Mouse (Mus musculus) midbrain, embryonic 12.5 days (tissue): ENCODE measurements around the gene Gm49450. TPM values are rescaled to one million over a fixed set of nuclear protein-coding genes. Genes with fewer than 3 reads are reported as not detected.
A peak's percentile ranks its signal among the peaks of the same experiment; 100 is the strongest.

Experiments used
- ATAC-seq: fragments of 200-750 bp; cut with Nextera tagmentation; 2 replicates; pipeline ENCODE4 v1.8.0; 2017; ENCODE audit warnings: low read depth, moderate TSS enrichment, moderate library complexity; ENCODE audit not compliant: low FRiP score
- H3K27ac ChIP-seq: fragments of 300-500 bp; sonication (generic); replicated peaks from 2 replicates; pipeline ENCODE4 v1.5.1; 2016; ENCODE audit warnings: mild to moderate bottlenecking
- H3K27me3 ChIP-seq: fragments of 300-500 bp; sonication (generic); 2 replicates; pipeline ENCODE4 v1.6.1; 2016; ENCODE audit warnings: mild to moderate bottlenecking
- H3K36me3 ChIP-seq: fragments of 300-500 bp; sonication (generic); 2 replicates; pipeline ENCODE4 v1.6.1; 2016
- H3K4me1 ChIP-seq: fragments of 300-500 bp; sonication (generic); 2 replicates; pipeline ENCODE4 v1.6.1; 2016
- H3K4me2 ChIP-seq: fragments of 300-500 bp; sonication (generic); replicated peaks from 2 replicates; pipeline ENCODE4 v1.6.1; 2016; ENCODE audit warnings: mild to moderate bottlenecking, moderate library complexity
- H3K4me3 ChIP-seq: fragments of 300-500 bp; sonication (generic); 2 replicates; pipeline ENCODE4 v1.5.1; 2016; ENCODE audit warnings: mild to moderate bottlenecking
- H3K9ac ChIP-seq: fragments of 300-500 bp; sonication (generic); replicated peaks from 2 replicates; pipeline ENCODE4 v1.6.1; 2016; ENCODE audit warnings: mild to moderate bottlenecking, moderate library complexity
- H3K9me3 ChIP-seq: fragments of 300-500 bp; sonication (generic); 2 replicates; pipeline ENCODE4 v1.6.1; 2016; ENCODE audit warnings: mild to moderate bottlenecking
- WGBS: fragments of 180-500 bp; shearing (Covaris S2); methylation state at CpG from one replicate; pipeline ENCODE4 v1.1.7; 2016; 5-methylcytosine and 5-hydroxymethylcytosine counted together
- polyA plus RNA-seq: library from polyadenylated mRNA; unstranded; fragments of >200 nt; fragmentation: Nextera tagmentation; extraction: Ambion mirVana; gene quantifications from 2 replicates; pipeline ENCODE4 v1.2.1, GENCODE M21; 2016

The Gm49450 gene
- polyA plus RNA-seq: not detected in 2 replicates

GRCm38 (mm10) chr15:98953401-98954356 lies at the start of gene Gm49450, which contains the start of gene Tuba1a:
Gene Gm49450, minus strand, starts transcription at chr15:98953551.
Gene Tuba1a, minus strand, starts transcription at chr15:98953703.
- no peaks in the 10 kb centered on the region for H3K9me3 ChIP-seq
- H3K9ac ChIP-seq: peak within 1 kb of the TSS; percentile 99
- no peaks in the 10 kb centered on the region for H3K27me3 ChIP-seq
- H3K27ac ChIP-seq: peak within 1 kb of the TSS; percentile 98
- H3K36me3 ChIP-seq: peaks cover 13% of the 10 kb centered on the region
- peaks cover 26% of the 10 kb centered on the region for H3K4me1 ChIP-seq
- ATAC-seq: peak; percentile 98
- WGBS: 2% methylated on average over 28 of the region's 28 CpGs
- peak within 1 kb of the TSS; percentile 82 for H3K4me3 ChIP-seq
- peak within 1 kb of the TSS; percentile 62 for H3K4me2 ChIP-seq

- Histone ChIP-seq H3K36me3 (no peaks in the 10 kb centered on the region), H3K4me1 (peaks cover 22% of the 10 kb centered on the region), H3K4me2 (peak overlapping the region; percentile 42), H3K27ac (no peak overlapping the region), H3K9ac (peak overlapping the region; percentile 41; the same call in 1 of the 2 replicates), H3K27me3 (peaks cover 11% of the 10 kb centered on the region), H3K9me3 (no peaks in the 10 kb centered on the region), H3K4me3 (0 out of 2 replicates have a peak overlapping the region, but pooled peaks have one; percentile 9)
- peak; percentile 58; the same call in 1 of the 2 replicates for ATAC-seq
- 19% methylated on average over 17 of the region's 17 CpGs for WGBS
Observed at GRCm38 (mm10) chr15:99001451-99001931, 48.1 kb upstream of the Gm49450 start.

GRCm38 (mm10) chr15:99000535-99001283 lies 47.4 kb upstream of the Gm49450 start:
- H3K36me3 ChIP-seq: no peaks in the 10 kb centered on the region
- peak overlapping the region; percentile 42 for H3K4me2 ChIP-seq
- no peak overlapping the region for H3K4me3 ChIP-seq
- H3K4me1 ChIP-seq: peaks cover 22% of the 10 kb centered on the region
- 39% methylated on average over 14 of the region's 14 CpGs for WGBS
- ATAC-seq: no peak
- H3K27me3 ChIP-seq: peaks cover 11% of the 10 kb centered on the region
- H3K27ac ChIP-seq: 0 out of 2 replicates have a peak overlapping the region, but pooled peaks have one; percentile 22
- H3K9me3 ChIP-seq: no peaks in the 10 kb centered on the region
- peak overlapping the region; percentile 41; the same call in 1 of the 2 replicates for H3K9ac ChIP-seq

DNA sequence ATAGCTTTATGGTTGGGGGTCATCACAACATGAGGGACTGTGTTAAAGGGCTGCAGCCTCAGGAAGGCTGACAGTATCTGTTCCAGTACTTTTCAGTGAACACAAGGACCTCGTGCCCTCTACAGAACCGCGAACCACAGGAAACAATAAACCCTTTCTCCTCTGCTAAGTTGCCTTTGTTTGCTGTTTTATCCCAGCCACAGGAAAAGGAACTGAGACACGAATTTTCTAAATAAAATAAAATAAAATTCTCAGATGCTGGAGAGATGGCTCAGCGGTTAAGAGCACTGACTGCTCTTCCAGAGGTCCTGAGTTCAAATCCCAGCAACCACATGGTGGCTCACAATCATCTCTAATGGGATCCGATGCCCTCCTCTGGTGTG lies 45.4 kb upstream of the Gm49450 start:
- no peak for ATAC-seq
- H3K4me2 ChIP-seq: no peak overlapping the region
- no peaks in the 10 kb centered on the region for H3K9me3 ChIP-seq
- H3K27ac ChIP-seq: no peak overlapping the region
- peaks cover 22% of the 10 kb centered on the region for H3K4me1 ChIP-seq
- H3K4me3 ChIP-seq: no peak overlapping the region
- H3K27me3 ChIP-seq: peaks cover 11% of the 10 kb centered on the region
- no peak overlapping the region for H3K9ac ChIP-seq
- 43% methylated on average over 6 of the region's 6 CpGs for WGBS
- no peaks in the 10 kb centered on the region for H3K36me3 ChIP-seq

DNA sequence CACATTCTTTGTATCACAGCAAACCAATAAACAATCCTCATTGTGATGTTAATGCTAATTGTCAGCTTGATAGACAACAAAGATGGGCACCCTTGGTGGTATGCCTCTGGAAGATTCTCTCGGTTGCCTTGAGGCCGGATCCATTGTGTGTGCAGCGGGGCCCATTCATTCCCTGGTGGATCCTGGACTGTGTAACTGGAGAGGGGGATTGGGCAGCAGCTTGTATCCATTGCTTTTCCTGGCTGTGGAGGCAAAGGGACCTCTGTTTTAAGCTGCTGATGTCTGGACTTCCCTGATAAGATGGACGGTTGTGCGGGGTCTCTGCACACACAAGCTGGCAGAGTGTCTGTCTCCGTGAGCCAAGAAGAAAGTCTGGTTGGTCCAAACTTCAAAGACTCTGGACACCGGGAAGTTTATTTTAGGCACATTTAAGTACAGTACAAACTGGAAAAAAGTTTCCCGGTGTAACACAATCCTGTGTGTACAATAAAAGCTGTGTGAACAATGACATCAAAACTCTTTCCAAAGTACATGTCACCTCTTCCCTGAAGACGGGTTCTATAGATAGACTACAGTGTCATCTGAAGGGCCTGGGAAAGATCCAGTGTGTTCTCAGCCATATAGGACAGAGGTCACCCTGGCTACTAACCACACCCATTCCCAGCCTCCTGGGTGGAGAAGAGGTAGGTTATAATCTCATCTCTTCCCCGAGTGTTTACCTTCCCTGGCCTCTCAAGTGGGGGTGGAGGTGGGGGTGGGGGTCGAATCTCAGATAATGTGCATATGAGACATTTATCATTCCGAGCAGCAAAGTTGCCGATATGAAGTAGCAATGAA lies 44.8 kb upstream of the Gm49450 start:
- no peak overlapping the region for H3K4me3 ChIP-seq
- no peak overlapping the region for H3K27ac ChIP-seq
- H3K9ac ChIP-seq: no peak overlapping the region
- ATAC-seq: no peak
- H3K4me1 ChIP-seq: peaks cover 26% of the 10 kb centered on the region
- H3K9me3 ChIP-seq: no peaks in the 10 kb centered on the region
- no peaks in the 10 kb centered on the region for H3K36me3 ChIP-seq
- WGBS: 55% methylated on average over 13 of the region's 13 CpGs
- peaks cover 11% of the 10 kb centered on the region for H3K27me3 ChIP-seq
- H3K4me2 ChIP-seq: no peak overlapping the region

- Histone ChIP-seq H3K4me1 (peaks cover 36% of the 10 kb centered on the region), H3K27ac (0 out of 2 replicates have a peak overlapping the region, but pooled peaks have one; percentile 22)
- no peak for ATAC-seq
Observed at GRCm38 (mm10) chr15:98996840-98997239, 43.5 kb upstream of the Gm49450 start.

DNA sequence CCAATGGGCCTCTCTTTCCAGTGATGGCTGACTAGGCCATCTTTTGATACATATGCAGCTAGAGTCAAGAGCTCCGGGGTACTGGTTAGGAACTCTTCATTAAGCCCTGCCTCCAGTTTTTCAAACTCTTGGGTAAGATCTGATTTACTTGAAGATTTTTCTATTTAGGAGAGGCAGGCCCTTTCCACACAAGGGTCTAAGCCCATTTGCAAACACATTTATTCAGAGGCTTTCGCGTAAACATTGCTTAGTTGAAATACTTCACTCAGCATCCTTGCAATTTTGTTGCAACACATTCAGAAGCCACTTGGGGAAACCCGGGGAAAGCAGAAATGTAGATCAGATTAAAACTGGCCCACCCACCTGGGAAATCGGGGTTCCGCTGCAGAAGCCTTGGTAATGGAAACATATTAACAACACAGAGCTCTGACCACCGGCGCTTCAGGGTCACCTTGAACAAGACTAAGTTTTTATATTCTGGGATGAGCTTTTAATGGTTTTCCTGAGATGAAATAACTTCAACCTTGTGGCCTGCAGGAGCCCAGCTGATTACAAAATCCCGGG lies 41.7 kb upstream of the Gm49450 start:
- H3K4me3 ChIP-seq: no peak overlapping the region
- WGBS: 79% methylated on average over 9 of the region's 9 CpGs
- no peak overlapping the region for H3K27ac ChIP-seq
- no peak overlapping the region for H3K9ac ChIP-seq
- H3K9me3 ChIP-seq: no peaks in the 10 kb centered on the region
- ATAC-seq: no peak
- H3K36me3 ChIP-seq: no peaks in the 10 kb centered on the region
- H3K4me1 ChIP-seq: peaks cover 43% of the 10 kb centered on the region
- H3K4me2 ChIP-seq: no peak overlapping the region
- no peaks in the 10 kb centered on the region for H3K27me3 ChIP-seq

More at GRCm38 (mm10) chr15:98996840-98997239, 43.5 kb upstream of the Gm49450 start:
- H3K9me3 ChIP-seq: no peaks in the 10 kb centered on the region
- H3K4me2 ChIP-seq: no peak overlapping the region
- no peaks in the 10 kb centered on the region for H3K36me3 ChIP-seq
- WGBS: 88% methylated on average over 7 of the region's 7 CpGs
- no peak overlapping the region for H3K9ac ChIP-seq
- H3K4me3 ChIP-seq: no peak overlapping the region
- no peaks in the 10 kb centered on the region for H3K27me3 ChIP-seq

GRCm38 (mm10) chr15:98993865-98994264 lies 40.5 kb upstream of the Gm49450 start:
- peaks cover 54% of the 10 kb centered on the region for H3K4me1 ChIP-seq
- no peak overlapping the region for H3K27ac ChIP-seq
- H3K27me3 ChIP-seq: no peaks in the 10 kb centered on the region
- H3K9ac ChIP-seq: no peak overlapping the region; the same call in 1 of the 2 replicates
- no peaks in the 10 kb centered on the region for H3K36me3 ChIP-seq
- H3K9me3 ChIP-seq: no peaks in the 10 kb centered on the region
- WGBS: 7% methylated on average over 11 of the region's 11 CpGs
- no peak overlapping the region for H3K4me3 ChIP-seq
- H3K4me2 ChIP-seq: peak overlapping the region; percentile 54
- no peak for ATAC-seq

GRCm38 (mm10) chr15:98993093-98993793 lies 39.9 kb upstream of the Gm49450 start:
- peaks cover 59% of the 10 kb centered on the region for H3K4me1 ChIP-seq

GRCm38 (mm10) chr15:98992086-98992912 lies 38.9 kb upstream of the Gm49450 start:
- Histone ChIP-seq H3K4me1 (peaks cover 61% of the 10 kb centered on the region), H3K27ac (peak overlapping the region; percentile 96), H3K9ac (peak overlapping the region; percentile 76), H3K9me3 (no peaks in the 10 kb centered on the region), H3K36me3 (no peaks in the 10 kb centered on the region), H3K4me2 (peak overlapping the region; percentile 54), H3K27me3 (no peaks in the 10 kb centered on the region), H3K4me3 (peak overlapping the region; percentile 43)
- WGBS: 24% methylated on average over 17 of the region's 17 CpGs
- ATAC-seq: peak; percentile 31; the same call in 1 of the 2 replicates

More at GRCm38 (mm10) chr15:98993093-98993793, 39.9 kb upstream of the Gm49450 start:
- peak overlapping the region; percentile 96 for H3K27ac ChIP-seq
- H3K27me3 ChIP-seq: no peaks in the 10 kb centered on the region
- H3K4me2 ChIP-seq: peak overlapping the region; percentile 54
- H3K9ac ChIP-seq: peak overlapping the region; percentile 76
- H3K36me3 ChIP-seq: no peaks in the 10 kb centered on the region
- no peaks in the 10 kb centered on the region for H3K9me3 ChIP-seq
- peak overlapping the region; percentile 43 for H3K4me3 ChIP-seq
- 5% methylated on average over 35 of the region's 35 CpGs for WGBS
- peak; percentile 77 for ATAC-seq
